Mouse (Mus musculus) c-Kit-positive CD71-positive TER-119-positive erythroid progenitor cells, embryonic 14.5 days (primary cell): ENCODE data around the gene Nsa2.

ENCODE experiments used
- DNase-seq: peaks from one replicate; pipeline ENCODE4 v3.0.0-alpha.2; 2013; ENCODE audit warnings: low spot score

The Nsa2 gene

GRCm38 (mm10) chr13:97087421-97087820 lies 50.3 kb downstream of the Nsa2 start:
- DNase-seq: no peak

- DNase-seq: no peak
Measured at GRCm38 (mm10) chr13:97086316-97086715, 51.4 kb downstream of the Nsa2 start.

GRCm38 (mm10) chr13:97082432-97082831 lies 55.3 kb downstream of the Nsa2 start:
- DNase-seq: no peak

- no peak for DNase-seq
Measured at GRCm38 (mm10) chr13:97080615-97081014, 57.1 kb downstream of the Nsa2 start.

- no peak for DNase-seq
Measured at GRCm38 (mm10) chr13:97080201-97080600, 57.5 kb downstream of the Nsa2 start.
